Mouse (Mus musculus) 3134 (cell line): ENCODE results near the gene Washc4.
"Not testable (repeated sequence)": the region's sequence is repeated elsewhere in the genome, so short reads cannot be mapped to it uniquely, and the experiment has no call there.

Experiments used
- DNase-seq: peaks from one replicate; pipeline ENCODE4 v3.0.0-alpha.2; 2011; ENCODE audit warnings: low spot score; ENCODE audit not compliant: insufficient read length; ENCODE audit errors: extremely low read depth

The Washc4 gene

GRCm38 (mm10) chr10:83543439-83544102 lies at the start of gene Washc4:
Washc4 (plus strand) TSS chr10:83543752.
- DNase-seq = peak; percentile 93

DNA sequence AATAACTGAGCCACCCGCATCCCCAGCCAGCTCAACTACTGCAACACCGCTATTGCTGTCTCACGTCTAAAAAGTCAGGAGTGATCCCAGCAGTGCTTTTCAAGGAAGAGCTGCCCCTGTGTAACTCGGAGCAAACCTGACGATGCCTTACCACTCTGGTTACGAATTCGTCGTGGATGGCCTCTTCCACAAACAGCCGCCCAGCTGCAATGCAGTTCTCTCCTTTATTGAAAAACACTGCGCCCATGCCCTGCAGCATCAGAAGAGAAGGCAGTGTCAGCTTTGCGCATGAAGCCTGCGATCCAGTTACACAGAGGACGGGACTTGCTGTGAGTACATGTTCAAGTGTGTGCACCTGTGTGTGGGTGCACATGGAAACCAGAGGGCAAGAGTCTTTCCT lies 46.2 kb upstream of the Washc4 start:
- no peak for DNase-seq

DNA sequence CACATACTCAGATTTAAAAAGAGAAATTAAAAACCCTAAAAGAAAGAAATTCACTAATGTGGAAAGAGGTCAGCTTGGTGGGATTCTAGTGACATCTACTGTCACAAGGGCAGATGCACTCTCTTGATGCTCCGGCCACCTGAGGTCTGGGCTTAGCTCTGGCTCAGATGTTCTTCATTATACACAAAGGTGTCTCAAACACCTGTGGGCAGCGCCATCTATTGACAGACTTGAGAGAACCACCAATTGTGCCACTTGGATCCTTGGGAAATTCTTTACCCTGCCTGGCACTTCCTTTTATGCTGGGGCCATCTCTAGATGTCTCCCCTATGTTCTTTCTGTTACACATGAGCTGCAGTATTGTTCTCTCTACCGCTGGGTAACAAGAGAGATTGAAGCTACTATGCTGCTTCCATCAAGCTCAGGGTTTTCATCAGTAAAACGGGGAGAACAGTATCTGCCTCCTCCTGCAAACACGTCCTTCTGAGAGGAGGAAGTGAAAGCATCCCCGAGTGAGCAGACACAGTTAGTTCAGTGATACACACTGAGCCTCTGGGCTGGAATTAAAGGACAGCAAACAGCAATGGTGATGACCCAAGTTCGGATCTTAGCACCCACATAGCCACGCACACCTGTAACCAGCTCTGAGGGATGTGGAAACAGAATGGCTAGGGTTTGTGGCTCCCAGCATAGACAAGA lies 34.4 kb upstream of the Washc4 start:
- DNase-seq = no peak

DNA sequence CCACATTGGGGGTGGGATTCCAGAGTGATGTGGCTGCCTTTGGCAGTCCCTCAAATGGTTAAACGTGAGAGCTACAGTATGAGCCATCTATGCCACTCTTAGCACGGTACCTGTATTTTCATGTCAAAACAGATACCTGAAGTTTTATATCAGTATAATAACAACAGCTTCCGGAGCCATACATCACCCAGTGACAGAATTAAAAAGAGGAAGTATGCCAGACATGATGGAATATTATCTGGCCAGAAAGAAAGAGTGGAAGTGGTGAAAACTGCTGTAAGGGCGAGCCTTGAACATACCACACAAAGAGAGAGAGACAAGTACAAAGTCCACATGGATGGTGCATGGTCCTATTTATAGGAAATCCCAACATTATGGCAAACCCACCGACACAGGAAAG lies 32.2 kb upstream of the Washc4 start:
- DNase-seq = no peak

DNA sequence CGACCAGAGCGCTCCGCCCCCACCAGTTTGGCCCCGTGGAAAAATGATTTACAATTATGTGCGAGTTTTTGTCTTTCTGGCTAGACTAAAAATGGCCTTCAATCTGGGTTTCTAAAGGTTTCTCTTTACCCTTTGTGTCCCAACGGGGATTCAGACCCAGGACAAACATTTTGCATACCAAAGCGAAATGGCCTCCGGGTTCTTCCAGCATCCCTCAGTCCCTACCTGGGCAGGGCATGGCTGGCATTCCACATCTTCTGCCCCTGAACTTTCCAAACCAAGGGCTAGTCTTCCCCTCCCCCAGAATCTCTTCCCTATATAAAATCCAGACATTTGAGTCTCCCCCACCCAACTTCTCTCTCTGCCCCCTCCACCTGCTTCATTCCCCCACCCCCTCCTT lies 29.8 kb upstream of the Washc4 start:
- no peak for DNase-seq

GRCm38 (mm10) chr10:83520990-83521389 lies 22.6 kb upstream of the Washc4 start:
- no peak for DNase-seq

GRCm38 (mm10) chr10:83524238-83524637 lies 19.3 kb upstream of the Washc4 start:
- not testable (repeated sequence) for DNase-seq

DNA sequence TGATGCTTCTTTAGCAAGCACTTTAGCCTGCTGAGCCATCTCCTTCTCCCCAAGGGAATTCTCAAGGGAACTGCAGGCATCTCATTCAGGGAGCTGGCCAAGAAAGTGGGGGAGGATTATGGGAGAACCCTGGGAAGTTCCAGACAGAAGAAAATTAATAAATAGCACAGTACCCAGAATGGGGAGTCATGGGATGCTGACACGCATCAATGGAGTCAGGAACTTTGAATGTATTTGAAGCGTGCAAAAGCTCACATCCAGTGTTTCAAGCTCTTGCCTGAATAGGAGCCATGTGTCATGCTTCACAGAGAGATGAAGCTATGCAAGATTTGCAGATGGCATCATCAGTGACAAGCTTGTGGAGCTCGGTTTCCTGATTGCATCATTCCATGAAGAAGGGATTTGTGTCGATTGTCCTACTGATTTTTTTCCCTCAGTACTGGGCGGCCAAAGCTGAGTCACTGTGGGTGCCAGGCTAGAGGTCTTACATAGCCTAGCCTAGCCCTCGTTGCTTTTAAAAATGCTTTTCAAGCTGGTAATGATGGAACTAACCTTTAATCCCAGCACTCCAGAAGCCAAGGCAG lies 13.1 kb upstream of the Washc4 start:
- DNase-seq = peak; percentile 60

DNA sequence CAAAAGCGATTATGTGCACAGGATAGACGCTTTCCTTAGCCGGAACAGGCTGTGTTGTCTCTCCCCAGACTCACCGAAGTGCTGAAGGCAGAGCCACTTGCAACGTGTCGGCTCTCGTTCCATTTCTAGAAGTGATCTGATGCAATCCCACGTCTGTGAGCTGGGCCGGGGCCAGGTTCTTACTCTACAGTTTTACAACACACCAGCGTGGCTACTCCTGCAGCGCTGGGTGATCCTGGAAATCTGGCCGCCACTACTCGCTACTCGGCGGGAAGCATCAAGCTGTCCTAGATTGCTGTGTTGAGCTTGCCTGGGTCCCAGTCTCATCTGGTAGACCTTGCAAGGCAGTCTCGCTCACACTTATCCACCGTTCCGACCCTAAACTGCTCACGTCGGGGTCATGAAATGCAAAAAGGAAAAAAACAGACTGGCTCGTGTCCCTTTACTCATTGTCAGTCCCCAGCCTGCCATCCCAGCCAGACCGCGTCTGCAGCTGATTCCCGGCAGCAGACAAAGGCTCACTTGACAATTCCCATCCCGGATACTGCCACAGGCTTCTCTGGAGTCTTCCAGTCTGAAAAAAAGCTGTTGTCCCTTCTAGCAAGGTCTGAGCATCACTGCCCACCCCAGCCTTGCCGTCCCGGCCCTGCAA lies 10.2 kb upstream of the Washc4 start:
- no peak for DNase-seq

GRCm38 (mm10) chr10:83533910-83534283 lies 9.7 kb upstream of the Washc4 start, which contains the start of gene Aldh1l2:
Aldh1l2 (minus strand) TSS chr10:83534140.
- DNase-seq = peak; percentile 94

GRCm38 (mm10) chr10:83536436-83536835 lies 7.1 kb upstream of the Washc4 start:
- no peak for DNase-seq

DNA sequence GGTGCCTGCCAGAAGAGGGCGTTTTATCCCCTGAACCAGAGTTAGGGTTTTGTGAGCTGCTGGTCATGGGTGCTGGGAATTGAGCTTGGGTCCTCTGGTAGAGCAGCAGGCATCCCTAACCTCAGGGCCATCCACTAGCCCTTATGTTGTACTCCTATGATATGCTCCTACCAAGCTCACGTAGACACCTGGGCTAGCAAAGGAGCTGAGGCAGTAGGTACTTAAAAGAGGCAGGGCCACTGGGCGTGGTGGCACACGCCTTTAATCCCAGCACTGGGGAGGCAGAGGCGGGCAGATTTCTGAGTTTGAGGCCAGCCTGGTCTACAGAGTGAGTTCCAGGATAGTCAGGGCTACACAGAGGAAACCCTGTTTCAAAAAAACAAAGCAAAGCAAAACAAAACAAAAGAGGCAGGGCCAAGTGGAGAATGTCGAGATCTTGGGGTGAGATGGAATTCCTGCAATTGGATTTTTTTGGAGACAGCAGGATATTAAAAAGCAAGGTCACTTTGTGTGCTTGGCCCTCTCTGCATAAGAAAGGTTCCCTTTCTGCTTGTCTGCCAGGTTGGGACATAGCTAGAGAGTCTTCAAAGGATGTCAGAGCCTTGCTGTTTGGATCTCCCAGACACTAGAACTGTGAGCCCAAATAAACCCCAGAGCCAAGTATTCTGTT lies 4.1 kb upstream of the Washc4 start:
- no peak for DNase-seq

DNA sequence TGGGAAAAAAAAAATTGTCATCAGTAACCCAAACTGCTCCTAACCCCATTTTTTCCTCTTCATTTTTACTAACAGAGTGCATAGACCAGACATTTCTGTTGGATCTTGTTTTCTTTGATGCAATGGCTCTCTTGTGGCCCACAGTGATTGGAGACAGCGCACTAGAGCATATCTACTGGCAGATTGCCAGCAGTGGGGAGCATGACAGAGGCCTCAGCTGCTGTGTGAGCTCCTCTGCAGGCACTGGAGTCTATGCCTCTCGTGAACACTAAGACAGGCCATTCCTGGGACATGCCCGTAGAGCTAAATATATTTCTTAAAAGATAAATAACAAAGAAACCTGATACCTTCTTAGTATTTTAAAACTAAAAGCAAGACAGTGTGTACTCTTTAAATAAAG lies 3.5 kb upstream of the Washc4 start:
- no peak for DNase-seq

DNA sequence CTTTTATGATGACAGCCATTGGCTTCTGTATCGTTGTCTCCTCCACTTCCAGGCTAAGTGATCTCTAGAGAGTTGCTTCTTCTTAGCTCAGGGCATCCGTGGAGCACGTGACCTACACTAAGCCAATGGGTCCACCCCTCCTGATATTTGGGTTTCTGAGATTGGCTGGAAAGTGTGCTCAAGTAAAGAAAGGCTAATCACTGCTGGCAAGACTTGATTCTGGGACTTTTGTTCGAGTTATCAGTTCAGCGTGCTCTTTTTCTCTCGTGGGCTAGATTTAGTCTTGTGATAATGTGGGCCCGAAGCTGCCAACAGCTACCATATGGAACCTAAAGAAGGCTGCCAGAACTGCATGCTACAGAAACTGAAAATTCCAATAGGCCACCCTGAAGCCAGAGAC lies 1.3 kb upstream of the Washc4 start:
- DNase-seq = no peak

GRCm38 (mm10) chr10:83544103-83544479 lies 539 bp downstream of the Washc4 start:
- no peak for DNase-seq

DNA sequence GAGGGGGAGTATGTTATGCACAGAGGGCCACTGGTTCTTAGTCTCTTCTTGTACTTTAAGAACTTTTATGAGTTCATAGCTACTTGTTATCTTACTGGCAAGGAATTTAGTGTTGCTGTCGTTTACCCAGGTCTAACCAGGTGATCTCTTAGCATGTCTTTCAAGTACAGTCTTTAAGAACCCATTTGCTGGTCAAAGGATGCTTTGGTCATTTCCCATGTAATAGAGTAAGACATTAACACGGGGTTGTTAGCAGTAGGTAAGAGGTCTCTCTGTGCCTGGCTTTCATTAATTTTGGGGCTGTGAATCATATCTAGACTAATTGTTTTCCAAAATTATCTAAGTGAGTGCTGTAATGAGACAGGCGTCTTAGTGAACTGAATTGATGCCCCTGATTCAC lies 1.8 kb downstream of the Washc4 start:
- DNase-seq = no peak

- DNase-seq = no peak
These were observed 19.5 kb downstream of the Washc4 start for GRCm38 (mm10) chr10:83563005-83563404.

- no peak for DNase-seq
These were observed 22.2 kb downstream of the Washc4 start for GRCm38 (mm10) chr10:83565449-83566441.

- DNase-seq = no peak
These were observed 47.2 kb downstream of the Washc4 start for GRCm38 (mm10) chr10:83590801-83591200.

DNA sequence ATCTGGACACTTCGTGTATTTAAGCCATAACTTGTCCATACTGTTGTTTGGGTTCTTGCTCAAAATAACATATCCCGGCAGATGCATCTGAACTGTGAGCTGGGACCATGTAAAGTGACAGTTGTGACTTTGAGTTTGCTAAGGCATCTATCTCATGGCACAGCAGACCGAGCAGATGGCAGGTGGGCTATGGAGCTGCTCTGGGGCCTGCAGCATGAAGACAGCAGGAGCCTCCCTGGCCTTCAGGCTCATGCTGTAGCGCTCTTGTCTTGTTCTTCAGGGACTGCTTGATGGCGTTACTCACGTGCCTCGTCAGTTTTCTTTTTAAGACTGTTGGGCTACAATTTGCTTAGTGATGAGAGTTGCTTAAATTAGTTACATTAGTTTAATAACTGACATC lies 49.1 kb downstream of the Washc4 start:
- no peak for DNase-seq
